Mouse (Mus musculus) megakaryocyte progenitor cell, adult 5-6 weeks (primary cell): ENCODE results near the gene Gpr6. TPM values are rescaled to one million over a fixed set of nuclear protein-coding genes. Genes with fewer than 3 reads are reported as not detected.

Experiments
- ATAC-seq: replicated peaks from 2 replicates; pipeline ENCODE4 v1.8.0; 2016; ENCODE audit warnings: mild to moderate bottlenecking, moderate TSS enrichment, inconsistent platforms; ENCODE audit not compliant: poor library complexity
- total RNA-seq, 2 experiments: library from RNA; stranded (forward) in 1 of 2; stranded (reverse) in 1 of 2; fragments of 157-497, 149-512 nt in 1 of 2; fragments of 200-1000 nt in 1 of 2; gene quantifications; 2 replicates each; pipeline versions ENCODE4 v1.2.3 to v1.2.4; 2015 to 2017

The Gpr6 gene
- total RNA-seq (2015) (not detected in 2 replicates), total RNA-seq (2017) (not detected in 2 replicates)

DNA sequence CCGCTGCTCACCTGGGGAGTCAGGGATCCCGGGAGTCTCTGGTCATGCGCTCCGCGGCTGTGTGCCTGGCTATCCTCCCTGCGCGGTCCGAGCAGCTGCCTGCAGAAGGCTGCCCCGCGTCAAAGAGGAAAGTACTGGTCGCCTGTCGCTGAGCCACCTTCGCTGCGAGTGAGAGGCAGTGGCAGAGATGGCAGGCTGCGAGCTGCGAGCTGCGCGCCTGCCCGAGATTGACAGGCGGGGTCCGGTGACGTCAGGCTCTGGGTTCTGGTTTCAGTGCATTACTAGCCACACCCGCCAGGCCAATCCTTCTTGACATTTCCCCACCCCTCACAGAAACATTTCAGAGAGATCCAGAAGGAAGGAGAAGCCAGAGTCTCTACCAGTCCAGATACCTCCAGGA lies at the start of gene Gpr6:
Gene Gpr6 (minus strand): TSS at position 170 of the 400 bp plus-strand sequence.
- ATAC-seq, result no peak

DNA sequence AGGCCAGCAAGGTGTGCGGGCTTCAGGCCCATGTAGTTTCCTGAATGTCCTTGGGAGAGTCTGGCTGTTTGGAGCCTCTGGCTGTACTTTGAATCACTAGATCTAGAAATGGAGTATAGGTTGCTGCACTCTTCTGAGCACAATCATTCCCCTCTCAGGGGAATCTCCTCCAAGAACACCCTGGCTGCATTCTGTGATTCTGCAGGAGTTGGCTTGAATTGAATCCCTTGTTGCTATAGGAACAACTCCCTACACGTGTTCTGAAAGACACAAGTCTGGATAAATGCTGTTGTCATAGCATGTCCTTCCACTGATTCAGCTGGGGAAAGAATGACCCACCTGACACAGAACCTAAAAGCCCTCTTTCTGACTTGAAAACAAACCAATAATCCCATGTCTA lies 28.0 kb upstream of the Gpr6 start:
- no peak for ATAC-seq

GRCm38 (mm10) chr10:41098137-41098536 lies 26.1 kb upstream of the Gpr6 start:
- ATAC-seq, result no peak

GRCm38 (mm10) chr10:41088852-41089251 lies 16.8 kb upstream of the Gpr6 start:
- ATAC-seq, result no peak

- ATAC-seq, result peak; percentile 54; the same call in 1 of the 2 replicates
Measured at GRCm38 (mm10) chr10:41071696-41072095, 389 bp downstream of the Gpr6 start.

DNA sequence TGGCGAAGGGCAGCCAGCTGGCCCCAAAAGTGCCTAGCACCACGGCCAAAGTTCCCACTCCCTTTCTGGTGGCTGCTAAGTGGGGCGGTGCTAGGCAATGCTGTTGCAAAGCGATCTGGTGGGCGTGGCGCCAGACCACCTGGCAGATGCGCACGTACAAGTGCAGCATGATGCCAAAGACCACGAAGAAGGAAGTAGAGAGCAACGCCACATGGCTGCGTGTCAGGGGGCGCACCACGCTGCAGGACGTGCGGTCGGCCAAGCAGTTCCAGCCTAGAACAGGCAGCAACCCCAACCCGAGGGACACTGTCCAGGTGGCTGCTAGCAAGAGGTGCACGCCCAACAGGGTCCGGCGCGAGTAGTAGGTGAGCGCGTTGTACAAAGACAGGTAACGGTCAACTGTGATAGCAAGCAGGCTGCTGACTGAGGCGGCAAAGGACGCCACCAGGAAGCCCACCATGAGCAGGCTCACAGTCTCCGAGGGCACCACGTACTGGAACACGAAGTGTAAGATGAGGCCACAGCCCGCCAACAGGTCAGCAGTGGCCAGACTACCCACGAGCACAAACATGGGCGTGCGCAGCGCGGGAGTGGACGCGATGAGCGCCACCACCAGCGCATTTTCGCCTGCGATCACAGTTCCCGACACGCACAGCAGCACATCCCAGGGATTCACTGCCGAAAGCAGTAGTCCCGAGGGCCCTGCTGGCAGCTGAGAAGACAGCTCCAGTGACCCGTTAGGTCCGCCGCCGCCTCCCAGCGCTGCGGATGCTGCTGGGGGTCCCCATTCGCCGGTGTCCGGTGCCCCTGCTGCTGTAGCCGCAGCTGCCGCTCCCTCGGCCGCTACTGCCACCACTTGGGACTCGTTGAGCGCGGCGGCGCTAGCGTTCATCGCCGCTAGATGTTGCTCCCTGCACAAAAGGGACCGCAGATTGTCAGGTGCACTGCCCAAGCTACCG lies 1.1 kb downstream of the Gpr6 start:
- no peak for ATAC-seq

- ATAC-seq, result no peak
Measured at GRCm38 (mm10) chr10:41060250-41060831, 11.7 kb downstream of the Gpr6 start.

- no peak for ATAC-seq
Measured at GRCm38 (mm10) chr10:41055581-41055980, 16.5 kb downstream of the Gpr6 start.

- ATAC-seq, result no peak
Measured at GRCm38 (mm10) chr10:41054005-41054404, 18.1 kb downstream of the Gpr6 start.

GRCm38 (mm10) chr10:41042272-41042671 lies 29.8 kb downstream of the Gpr6 start:
- no peak for ATAC-seq

GRCm38 (mm10) chr10:41041478-41041877 lies 30.6 kb downstream of the Gpr6 start:
- ATAC-seq, result no peak

DNA sequence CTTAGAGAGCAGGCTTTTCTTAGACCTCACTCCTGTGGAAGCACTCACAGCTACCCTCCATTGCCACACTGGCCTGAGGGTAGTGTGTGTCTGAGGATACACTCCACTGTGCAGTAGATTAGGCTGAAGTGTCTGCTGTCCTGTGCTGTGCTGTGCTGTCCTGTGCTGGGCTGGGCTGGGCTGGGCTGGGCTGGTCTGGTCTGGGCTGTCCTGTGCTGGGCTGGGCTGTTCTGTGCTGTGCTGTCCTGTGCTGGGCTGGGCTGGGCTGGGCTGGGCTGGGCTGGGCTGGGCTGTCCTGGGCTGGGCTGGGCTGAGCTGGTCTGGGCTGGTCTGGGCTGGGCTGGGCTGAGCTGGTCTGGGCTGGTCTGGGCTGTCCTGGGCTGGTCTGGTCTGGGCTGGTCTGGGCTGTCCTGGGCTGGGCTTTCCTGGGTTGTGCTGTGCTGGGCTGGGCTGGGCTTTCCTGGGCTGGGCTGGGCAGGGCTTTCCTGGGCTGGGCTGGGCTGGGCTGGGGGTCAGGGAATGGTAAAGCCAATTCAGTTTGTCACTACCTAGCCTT lies 31.5 kb downstream of the Gpr6 start:
- ATAC-seq, result no peak

- ATAC-seq, result no peak
Measured at GRCm38 (mm10) chr10:41038476-41038875, 33.6 kb downstream of the Gpr6 start.

- no peak for ATAC-seq
Measured at GRCm38 (mm10) chr10:41037722-41038121, 34.4 kb downstream of the Gpr6 start.

DNA sequence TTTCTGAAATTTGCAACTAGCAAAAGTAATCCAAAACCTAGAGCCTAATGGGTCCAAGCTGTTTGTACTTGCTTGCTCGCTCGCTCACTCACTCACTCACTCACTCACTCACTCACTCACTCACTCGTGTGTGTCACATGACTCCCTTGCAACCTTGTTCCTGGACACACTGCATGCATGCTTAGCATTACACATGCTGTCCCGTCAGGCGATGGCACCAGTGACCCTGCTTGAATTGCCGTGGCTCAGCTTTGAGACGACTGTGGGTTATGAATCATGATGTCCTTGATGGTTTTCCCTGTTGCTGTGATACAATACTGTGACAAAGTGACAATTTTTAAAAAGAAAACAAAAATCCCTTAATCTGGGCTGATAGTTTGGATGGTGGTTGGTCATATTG lies 39.3 kb downstream of the Gpr6 start:
- no peak for ATAC-seq

DNA sequence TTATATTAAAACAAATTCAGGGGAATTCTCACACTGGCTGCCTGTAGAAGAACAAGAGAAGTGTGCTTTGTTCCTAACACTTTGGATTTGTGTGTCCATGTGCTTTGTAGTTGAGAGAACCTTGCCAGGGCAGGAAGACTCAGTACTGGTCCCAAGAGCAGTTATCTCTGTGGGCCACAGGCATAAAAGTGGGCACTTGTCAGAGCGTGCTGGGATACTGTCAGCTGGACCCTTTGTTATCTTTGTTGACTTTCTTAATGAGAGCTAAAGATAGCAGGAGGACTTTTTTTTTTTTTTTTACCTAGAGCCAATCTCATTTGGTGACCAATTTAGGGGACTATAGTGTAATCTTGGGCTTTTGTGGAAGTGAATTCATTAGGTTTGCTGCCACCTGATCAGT lies 47.2 kb downstream of the Gpr6 start:
- ATAC-seq, result peak; percentile 52

- no peak for ATAC-seq
Measured at GRCm38 (mm10) chr10:41024406-41024805, 47.7 kb downstream of the Gpr6 start.

- ATAC-seq, result no peak
Measured at GRCm38 (mm10) chr10:41022226-41022625, 49.9 kb downstream of the Gpr6 start.
